18 mouse cellular contexts compared by ENCODE assay signal in the genomic region with DNA sequence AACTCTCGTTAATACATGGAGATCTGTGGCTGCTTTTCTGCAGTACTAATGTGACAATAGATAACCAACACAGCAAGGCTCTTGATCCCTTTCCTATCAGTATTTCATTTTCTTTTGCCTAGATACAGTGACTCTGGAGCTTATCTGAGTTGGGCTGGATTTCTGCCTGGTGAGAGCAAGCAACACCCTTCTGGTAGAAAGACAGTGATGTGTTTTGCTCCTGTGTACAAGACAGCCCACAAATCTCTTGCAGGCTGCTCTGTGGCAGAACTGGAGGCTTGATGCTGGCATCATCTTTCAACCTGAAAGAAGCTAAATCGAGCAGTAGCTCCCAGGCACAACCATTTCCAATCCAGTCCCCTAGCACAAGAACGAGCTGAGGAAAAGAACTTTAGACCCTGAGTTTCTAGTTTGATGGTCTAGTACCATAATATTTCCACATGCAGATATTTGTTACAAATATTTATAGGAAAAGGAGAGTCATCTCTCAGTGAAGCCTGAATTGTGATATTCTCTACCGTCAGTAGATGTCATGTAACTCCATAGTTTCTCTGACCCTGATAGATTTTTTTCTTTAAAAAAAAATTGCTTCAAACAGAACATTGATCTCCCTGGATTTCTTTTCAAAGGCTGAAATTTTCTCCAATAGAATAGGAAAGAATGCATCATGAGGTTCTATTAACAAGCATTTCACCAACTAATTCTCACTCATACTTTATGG.
DNase-seq lines count a peak whose midpoint lies in the region; ATAC-seq and TF ChIP-seq lines count a peak whose summit lies in the region.
"Had no signal": no experiment of that assay in that cellular context is flagged by ENCODE, and none has a peak within 500 bp of the region (broad histone marks: within the 10 kb centered on the region; RNA-seq: fewer than 3 reads in every experiment).

No protein-coding gene starts in this region.

- WGBS in forebrain, postnatal 0 days = 80% methylated on average over 4 of the region's 4 CpGs
- 86% methylated on average over 4 of the region's 4 CpGs for WGBS in forebrain, embryonic 11.5 days

- H3K4me1 ChIP-seq in forebrain, postnatal 0 days (ENCODE audit: insufficient read depth) = no peaks in the 10 kb centered on the region
- H3K4me1 ChIP-seq in forebrain, embryonic 11.5 days (replicated peaks; ENCODE audit: control insufficient read depth, insufficient read depth, low read length) = no peaks in the 10 kb centered on the region
- H3K4me1 ChIP-seq: forebrain, embryonic 13.5 days; heart, embryonic 15.5 days; midbrain, embryonic 15.5 days had no signal

- no peaks in the 10 kb centered on the region for H3K27me3 ChIP-seq in forebrain, postnatal 0 days (ENCODE audit: insufficient read depth, low read length)
- no peaks in the 10 kb centered on the region for H3K27me3 ChIP-seq in forebrain, embryonic 11.5 days (ENCODE audit: control insufficient read depth, insufficient read depth, low read length)
- H3K27me3 ChIP-seq: forebrain, embryonic 13.5 days; heart, embryonic 15.5 days; midbrain, embryonic 15.5 days had no signal

- no peak overlapping the region for H3K9ac ChIP-seq in forebrain, postnatal 0 days
- H3K9ac ChIP-seq in forebrain, embryonic 11.5 days (ENCODE audit: low read length) = no peak overlapping the region
- H3K9ac ChIP-seq: forebrain, embryonic 13.5 days; heart, embryonic 15.5 days; midbrain, embryonic 15.5 days had no signal

- no peaks in the 10 kb centered on the region for H3K36me3 ChIP-seq in forebrain, postnatal 0 days (ENCODE audit: insufficient read depth)
- H3K36me3 ChIP-seq in forebrain, embryonic 11.5 days (ENCODE audit: control insufficient read depth, insufficient read depth, low read length) = no peaks in the 10 kb centered on the region
- H3K36me3 ChIP-seq: heart, embryonic 15.5 days; midbrain, embryonic 15.5 days had no signal

- ATAC-seq in forebrain, postnatal 0 days = peak; percentile 45; the same call in 1 of the 2 replicates
- no peak for ATAC-seq in forebrain, embryonic 11.5 days (replicated peaks; ENCODE audit: low FRiP score)
- ATAC-seq: forebrain, embryonic 13.5 days; midbrain, embryonic 15.5 days had no signal

- H3K9me3 ChIP-seq in forebrain, postnatal 0 days (ENCODE audit: low read length) = no peaks in the 10 kb centered on the region
- no peaks in the 10 kb centered on the region for H3K9me3 ChIP-seq in forebrain, embryonic 11.5 days (ENCODE audit: control insufficient read depth, low read length)
- H3K9me3 ChIP-seq: forebrain, embryonic 13.5 days; heart, embryonic 15.5 days; midbrain, embryonic 15.5 days had no signal

- DNase-seq in forebrain, postnatal 0 days = no peak
- DNase-seq in forebrain, embryonic 11.5 days (ENCODE audit: low spot score) = no peak
- no peak for DNase-seq in layer of hippocampus, adult 2 months (ENCODE audit: low spot score in 2 of 2)
- no peak for DNase-seq in layer of hippocampus, postnatal 36 days
- peak; percentile 15 to 41 for DNase-seq in right cerebral cortex, adult 2 months (ENCODE audit: low spot score in 2 of 2)
- no peak for DNase-seq in right cerebral cortex, postnatal 4 days
- no peak for DNase-seq in natural killer cell, adult 2 months (ENCODE audit: low spot score in 2 of 2)
- DNase-seq in c-Kit-positive CD71-positive TER-119-positive erythroid progenitor cells, embryonic 14.5 days (ENCODE audit: low spot score) = no peak
- DNase-seq: cerebellum, adult 9-11 months; heart, postnatal 4 days; kidney, adult 2 months; kidney, postnatal 14 days; liver; lung, postnatal 10 days; thymus, postnatal 25 days had no signal

- no peak overlapping the region for H3K4me3 ChIP-seq in forebrain, postnatal 0 days (ENCODE audit: low read depth, low read length)
- no peak overlapping the region for H3K4me3 ChIP-seq in forebrain, embryonic 11.5 days (ENCODE audit: low read depth, low read length)
- no peak overlapping the region for H3K4me3 ChIP-seq in layer of hippocampus, adult 2 months
- H3K4me3 ChIP-seq: forebrain, embryonic 13.5 days; heart, embryonic 15.5 days; midbrain, embryonic 15.5 days had no signal

- TF ChIP-seq CTCF in forebrain, postnatal 0 days (IDR thresholded peaks at IDR 0.05; ENCODE audit: low read depth) = 0 out of 2 replicates have a peak, but pooled peaks have one; percentile 17
- peak; percentile 70 for TF ChIP-seq CTCF in layer of hippocampus, adult 2 months (conservative IDR thresholded peaks at IDR 0.05)

- no peak overlapping the region for H3K4me2 ChIP-seq in forebrain, postnatal 0 days (ENCODE audit: low read depth)
- no peak overlapping the region for H3K4me2 ChIP-seq in forebrain, embryonic 11.5 days (ENCODE audit: low read depth, low read length, severe bottlenecking)
- H3K4me2 ChIP-seq: forebrain, embryonic 13.5 days; heart, embryonic 15.5 days; midbrain, embryonic 15.5 days had no signal

- no peak overlapping the region for H3K27ac ChIP-seq in forebrain, postnatal 0 days (ENCODE audit: low read depth, low read length)
- no peak overlapping the region for H3K27ac ChIP-seq in forebrain, embryonic 11.5 days (ENCODE audit: low read depth, low read length)
- H3K27ac ChIP-seq in layer of hippocampus, adult 2 months = no peak overlapping the region
- H3K27ac ChIP-seq: forebrain, embryonic 13.5 days; heart, embryonic 15.5 days; midbrain, embryonic 15.5 days had no signal

Comparison
In these comparisons a context has a peak if more than half of its experiments do, and no peak if none do; other contexts are left out.
1. DNase-seq: peak in right cerebral cortex, adult 2 months (2 of 2); none in forebrain, postnatal 0 days (single experiment), forebrain, embryonic 11.5 days (single experiment), layer of hippocampus, adult 2 months (0 of 2), layer of hippocampus, postnatal 36 days (0 of 2), right cerebral cortex, postnatal 4 days (single experiment), natural killer cell, adult 2 months (0 of 2) and c-Kit-positive CD71-positive TER-119-positive erythroid progenitor cells, embryonic 14.5 days (single experiment).